Mouse (Mus musculus) bone marrow macrophage, adult 2 months (primary cell): Measurements from ENCODE around the gene Cyfip2.

Experiments used
- CTCF ChIP-seq: IDR thresholded peaks from 2 replicates; pipeline ENCODE4 v1.5.1; 2012; ENCODE audit warnings: low read depth, mild to moderate bottlenecking, low read length, moderate library complexity
- POLR2A ChIP-seq: IDR thresholded peaks from 2 replicates; pipeline ENCODE4 v1.6.1; 2012; ENCODE audit warnings: mild to moderate bottlenecking, low read depth, low read length, borderline replicate concordance

GRCm38 (mm10) chr11:46336020-46336419 lies 23.4 kb upstream of the Cyfip2 start:
- no peak for TF ChIP-seq POLR2A
- TF ChIP-seq CTCF, result no peak
